Mouse (Mus musculus) bone marrow, adult 2 months (tissue): Measurements from ENCODE around the gene Hs2st1. TPM values are rescaled to one million over a fixed set of nuclear protein-coding genes. Genes with fewer than 3 reads are reported as not detected.
A peak's percentile ranks its signal among the peaks of the same experiment; 100 is the strongest.

Experiments used
- H3K27ac ChIP-seq: fragments of 200-500 bp; 2 replicates; pipeline ENCODE4 v1.5.1; 2012; ENCODE audit warnings: low read depth, mild to moderate bottlenecking, control low read depth, inconsistent platforms, low read length; ENCODE audit not compliant: control insufficient read depth, poor library complexity, insufficient read depth
- H3K4me1 ChIP-seq: fragments of 200-500 bp; 2 replicates; pipeline ENCODE4 v1.6.1; 2011; ENCODE audit warnings: low read length; ENCODE audit not compliant: control insufficient read depth, insufficient read depth
- H3K4me3 ChIP-seq: fragments of 200-500 bp; replicated peaks from 2 replicates; pipeline ENCODE3; 2011; ENCODE audit warnings: mild to moderate bottlenecking, low read depth, low read length, control low read depth; ENCODE audit not compliant: control insufficient read depth
- CTCF ChIP-seq: fragments of 200-500 bp; IDR thresholded peaks from 2 replicates; pipeline ENCODE4 v1.5.1; 2011; ENCODE audit warnings: low read length, control low read depth; ENCODE audit not compliant: control insufficient read depth, insufficient read depth
- POLR2A ChIP-seq: fragments of 200-500 bp; IDR thresholded peaks from 2 replicates; pipeline ENCODE4 v1.6.1; 2011; ENCODE audit warnings: low read depth, mild to moderate bottlenecking, control low read depth, low read length, borderline replicate concordance; ENCODE audit not compliant: control insufficient read depth
- WGBS: fragments of 180-500 bp; shearing (Covaris S2); methylation state at CpG from one replicate; pipeline ENCODE4 v1.1.7; 2018; 5-methylcytosine and 5-hydroxymethylcytosine counted together
- polyA plus RNA-seq: library from polyadenylated mRNA; stranded (reverse); fragments of >200 nt; gene quantifications from 2 replicates; pipeline ENCODE4 v1.2.4, GENCODE M21; 2011; ENCODE audit warnings: low replicate concordance; ENCODE audit not compliant: missing spikeins, insufficient read depth, insufficient read length

The Hs2st1 gene
- polyA plus RNA-seq, 1 experiment, result 5.2 TPM

- H3K4me1 ChIP-seq, result no peaks in the 10 kb centered on the region; the same call in 1 of the 2 replicates
- H3K4me3 ChIP-seq, result no peak overlapping the region
- TF ChIP-seq POLR2A (no peak), CTCF (no peak)
- H3K27ac ChIP-seq, result no peak overlapping the region
- WGBS, result 84% methylated on average over 7 of the region's 7 CpGs
Measured at GRCm38 (mm10) chr3:144580281-144580680, 10.3 kb upstream of the Hs2st1 start.

GRCm38 (mm10) chr3:144579796-144580195, 9.8 kb upstream of the Hs2st1 start:
- no peak for TF ChIP-seq POLR2A
- no peak for TF ChIP-seq CTCF
- Histone ChIP-seq H3K27ac (no peak overlapping the region), H3K4me1 (no peaks in the 10 kb centered on the region; the same call in 1 of the 2 replicates), H3K4me3 (no peak overlapping the region)
- 74% methylated on average over 5 of the region's 5 CpGs for WGBS

GRCm38 (mm10) chr3:144578921-144579320, 8.9 kb upstream of the Hs2st1 start:
- Histone ChIP-seq H3K27ac (no peak overlapping the region), H3K4me3 (no peak overlapping the region), H3K4me1 (no peaks in the 10 kb centered on the region)
- TF ChIP-seq POLR2A (no peak), CTCF (no peak)
- WGBS, result 88% methylated on average over 4 of the region's 4 CpGs

- 83% methylated on average over 10 of the region's 10 CpGs for WGBS
- TF ChIP-seq CTCF (no peak), POLR2A (no peak)
- Histone ChIP-seq H3K4me3 (no peak overlapping the region), H3K4me1 (no peaks in the 10 kb centered on the region), H3K27ac (no peak overlapping the region)
Measured at GRCm38 (mm10) chr3:144577366-144578340, 7.7 kb upstream of the Hs2st1 start.

- peaks cover 3% of the 10 kb centered on the region; the same call in 1 of the 2 replicates for H3K4me1 ChIP-seq
- TF ChIP-seq POLR2A (no peak), CTCF (no peak)
- H3K27ac ChIP-seq, result no peak overlapping the region
- 90% methylated on average over 7 of the region's 7 CpGs for WGBS
- no peak overlapping the region for H3K4me3 ChIP-seq
Measured at GRCm38 (mm10) chr3:144574256-144574655, 4.3 kb upstream of the Hs2st1 start.

GRCm38 (mm10) chr3:144570816-144571487, 971 bp upstream of the Hs2st1 start:
- Histone ChIP-seq H3K27ac (peak overlapping the region; percentile 93), H3K4me1 (peaks cover 3% of the 10 kb centered on the region; the same call in 1 of the 2 replicates), H3K4me3 (peak overlapping the region; percentile 92)
- WGBS, result under 1% methylated on average over 25 of the region's 25 CpGs
- TF ChIP-seq POLR2A, result no peak
- TF ChIP-seq CTCF, result no peak

GRCm38 (mm10) chr3:144569401-144569971, 495 bp downstream of the Hs2st1 start:
- TF ChIP-seq POLR2A, result no peak
- TF ChIP-seq CTCF, result no peak
- Histone ChIP-seq H3K4me1 (peaks cover 3% of the 10 kb centered on the region; the same call in 1 of the 2 replicates), H3K4me3 (peak overlapping the region; percentile 75), H3K27ac (peak overlapping the region; percentile 50; the same call in 1 of the 2 replicates)
- WGBS, result under 1% methylated on average over 47 of the region's 47 CpGs

GRCm38 (mm10) chr3:144568861-144569361, 1.1 kb downstream of the Hs2st1 start:
- H3K4me3 ChIP-seq, result peak overlapping the region; percentile 75
- H3K4me1 ChIP-seq, result peaks cover 3% of the 10 kb centered on the region; the same call in 1 of the 2 replicates
- WGBS, result under 1% methylated on average over 21 of the region's 21 CpGs
- TF ChIP-seq POLR2A (no peak), CTCF (no peak)
- no peak overlapping the region for H3K27ac ChIP-seq
